8 mouse cellular contexts compared by ENCODE assay signal in genomic region chr16:91043461-91044248, GRCm38 (mm10). TPM values are rescaled to one million over a fixed set of nuclear protein-coding genes. Genes with fewer than 3 reads are reported as not detected.
A peak's percentile ranks its signal among the peaks of the same experiment; 100 is the strongest.
DNase-seq lines count a peak whose midpoint lies in the region; ATAC-seq and TF ChIP-seq lines count a peak whose summit lies in the region.

No protein-coding gene starts in this region.

- no peak for TF ChIP-seq EP300 in heart, adult 2 months (IDR thresholded peaks at IDR 0.05; ENCODE audit: insufficient read depth, low read depth, low read length)

- peaks cover 32% of the 10 kb centered on the region for H3K36me3 ChIP-seq in embryonic facial prominence, embryonic 10.5 days (replicated peaks)
- peaks cover 4% of the 10 kb centered on the region; the same call in 1 of the 2 replicates for H3K36me3 ChIP-seq in heart, adult 2 months (ENCODE audit: control insufficient read depth, insufficient read depth, low read length)
- peaks cover 23% of the 10 kb centered on the region for H3K36me3 ChIP-seq in kidney, embryonic 14.5 days (ENCODE audit: control insufficient read depth, insufficient read depth, low read length)
- H3K36me3 ChIP-seq in liver, embryonic 11.5 days (ENCODE audit: control insufficient read depth, insufficient read depth, low read length) = peaks cover 9% of the 10 kb centered on the region; the same call in 1 of the 2 replicates
- H3K36me3 ChIP-seq in myocyte (ENCODE audit: control insufficient read depth, insufficient read depth) = peaks cover 6% of the 10 kb centered on the region

- H3K4me3 ChIP-seq in embryonic facial prominence, embryonic 10.5 days = peak overlapping the region; percentile 86
- peak overlapping the region; percentile 94 for H3K4me3 ChIP-seq in heart, adult 2 months
- H3K4me3 ChIP-seq in kidney, embryonic 14.5 days (ENCODE audit: low read length) = peak overlapping the region; percentile 96
- H3K4me3 ChIP-seq in liver, embryonic 11.5 days (ENCODE audit: low read depth, low read length) = peak overlapping the region; percentile 98
- peak overlapping the region; percentile 93 for H3K4me3 ChIP-seq in myocyte

- H3K4me2 ChIP-seq in kidney, embryonic 14.5 days (replicated peaks; ENCODE audit: low read depth, low read length) = peak overlapping the region; percentile 64
- H3K4me2 ChIP-seq in liver, embryonic 11.5 days = peak overlapping the region; percentile 85
- peak overlapping the region; percentile 67 for H3K4me2 ChIP-seq in myocyte (ENCODE audit: low read depth)

- peak overlapping the region; percentile 94 for H3K9ac ChIP-seq in heart, adult 2 months (ENCODE audit: low read depth, low read length)
- H3K9ac ChIP-seq in kidney, embryonic 14.5 days (ENCODE audit: low read depth, low read length) = peak overlapping the region; percentile 97
- H3K9ac ChIP-seq in liver, embryonic 11.5 days (ENCODE audit: low read depth, low read length) = peak overlapping the region; percentile 96

- TF ChIP-seq CTCF in heart, adult 2 months (IDR thresholded peaks at IDR 0.05) = no peak

- peaks cover 18% of the 10 kb centered on the region for H3K4me1 ChIP-seq in embryonic facial prominence, embryonic 10.5 days
- H3K4me1 ChIP-seq in heart, adult 2 months (ENCODE audit: control insufficient read depth, insufficient read depth, low read length) = peaks cover 3% of the 10 kb centered on the region
- H3K4me1 ChIP-seq in kidney, embryonic 14.5 days (ENCODE audit: control insufficient read depth, insufficient read depth, low read length) = peaks cover 9% of the 10 kb centered on the region
- H3K4me1 ChIP-seq in liver, embryonic 11.5 days (replicated peaks; ENCODE audit: control insufficient read depth, insufficient read depth, low read length) = peaks cover 10% of the 10 kb centered on the region; the same call in 1 of the 2 replicates

- DNase-seq in 3T3-L1 (ENCODE audit: low read depth, low spot score) = peak; percentile 78
- peak; percentile 70 for DNase-seq in adrenal gland, postnatal 10 days
- peak; percentile 80 for DNase-seq in embryonic facial prominence, embryonic 10.5 days (ENCODE audit: low spot score)
- peak; percentile 64 to 70 for DNase-seq in heart, adult 2 months
- DNase-seq in liver, embryonic 11.5 days (ENCODE audit: low spot score) = peak; percentile 74
- DNase-seq in spleen, postnatal 4 days (ENCODE audit: low spot score in 2 of 2) = peak; percentile 54 to 86

- TF ChIP-seq POLR2A in heart, adult 2 months (IDR thresholded peaks at IDR 0.05; ENCODE audit: insufficient read depth, low read depth, low read length) = no peak
- TF ChIP-seq POLR2A in myocyte (IDR thresholded peaks at IDR 0.05; ENCODE audit: insufficient read length, low read depth) = no peak

- peaks cover 5% of the 10 kb centered on the region for H3K79me2 ChIP-seq in heart, adult 2 months (replicated peaks; ENCODE audit: control insufficient read depth, insufficient read depth, low read length)
- peaks cover 53% of the 10 kb centered on the region for H3K79me2 ChIP-seq in myocyte (ENCODE audit: control insufficient read depth, insufficient read depth)

- peak overlapping the region; percentile 97 for H3ac ChIP-seq in myocyte (ENCODE audit: control insufficient read depth, insufficient read length)

- 0 out of 2 replicates have a peak, but pooled peaks cover 3% of the 10 kb centered on the region for H3K27me3 ChIP-seq in embryonic facial prominence, embryonic 10.5 days (replicated peaks; ENCODE audit: low read depth, poor library complexity, severe bottlenecking)
- no peaks in the 10 kb centered on the region for H3K27me3 ChIP-seq in heart, adult 2 months (ENCODE audit: control insufficient read depth, insufficient read depth, low read length)
- H3K27me3 ChIP-seq in kidney, embryonic 14.5 days (ENCODE audit: control insufficient read depth, insufficient read depth, low read length) = no peaks in the 10 kb centered on the region
- H3K27me3 ChIP-seq in liver, embryonic 11.5 days (replicated peaks; ENCODE audit: control insufficient read depth, insufficient read depth, low read length) = no peaks in the 10 kb centered on the region; the same call in 1 of the 2 replicates
- H3K27me3 ChIP-seq in myocyte (ENCODE audit: control insufficient read depth, insufficient read depth, insufficient read length) = peaks cover 7% of the 10 kb centered on the region

- ATAC-seq in kidney, embryonic 14.5 days (ENCODE audit: low FRiP score, low TSS enrichment) = peak; percentile 82
- peak; percentile 55 for ATAC-seq in liver, embryonic 11.5 days (replicated peaks; ENCODE audit: low FRiP score)

- H3K27ac ChIP-seq in embryonic facial prominence, embryonic 10.5 days (replicated peaks) = peak overlapping the region; percentile 96
- H3K27ac ChIP-seq in heart, adult 2 months = peak overlapping the region; percentile 92
- H3K27ac ChIP-seq in kidney, embryonic 14.5 days (ENCODE audit: low read depth, low read length) = peak overlapping the region; percentile 96
- peak overlapping the region; percentile 84 for H3K27ac ChIP-seq in liver, embryonic 11.5 days (ENCODE audit: low read depth, low read length)

- WGBS in embryonic facial prominence, embryonic 10.5 days = under 1% methylated on average over 63 of the region's 63 CpGs
- under 1% methylated on average over 62 of the region's 63 CpGs for WGBS in heart, adult 2 months
- WGBS in kidney, embryonic 14.5 days = under 1% methylated on average over 50 of the region's 63 CpGs
- under 1% methylated on average over 63 of the region's 63 CpGs for WGBS in liver, embryonic 11.5 days

- no peaks in the 10 kb centered on the region for H3K9me3 ChIP-seq in embryonic facial prominence, embryonic 10.5 days
- H3K9me3 ChIP-seq in kidney, embryonic 14.5 days (ENCODE audit: control insufficient read depth, low read length) = no peaks in the 10 kb centered on the region
- H3K9me3 ChIP-seq in liver, embryonic 11.5 days (ENCODE audit: control insufficient read depth, low read length) = no peaks in the 10 kb centered on the region

- intact Hi-C loops in heart, adult 2 months (cut with DNase I) = loop anchor here (1.0 kb wide), 1 partner anchor 32 kb away; the partner anchor contains the start of gene Synj1

TF ChIP-seq in myocyte, 11 proteins besides CTCF, POLR2A, EP300 and RAD21:
- TF ChIP-seq SRF (IDR thresholded peaks at IDR 0.05; ENCODE audit: control insufficient read depth, insufficient read length, low read depth) = no peak
- no peak for TF ChIP-seq MYOD1 (IDR thresholded peaks at IDR 0.05; ENCODE audit: control insufficient read depth in 1 of 3, insufficient read length in 2 of 3, low read depth in 2 of 3)
- TF ChIP-seq CEBPB (IDR thresholded peaks at IDR 0.05; ENCODE audit: insufficient read depth, poor library complexity, severe bottlenecking) = no peak
- no peak for TF ChIP-seq MYOG (IDR thresholded peaks at IDR 0.05; ENCODE audit: control insufficient read depth in 1 of 3, insufficient read depth in 1 of 3, insufficient read length in 2 of 3, low read depth in 2 of 3)
- TF ChIP-seq TCF12 (IDR thresholded peaks at IDR 0.05; ENCODE audit: insufficient read depth, poor library complexity, severe bottlenecking) = no peak
- no peak for TF ChIP-seq POLR2AphosphoS2 (IDR thresholded peaks at IDR 0.05; ENCODE audit: insufficient read length, low read depth)
- no peak for TF ChIP-seq USF1 (IDR thresholded peaks at IDR 0.05; ENCODE audit: low read depth)
- TF ChIP-seq TCF3 (IDR thresholded peaks at IDR 0.05; ENCODE audit: insufficient read length, low read depth) = no peak
- no peak for TF ChIP-seq REST (IDR thresholded peaks at IDR 0.05; ENCODE audit: insufficient read depth, insufficient read length)

RNA-seq across cellular contexts. Expression of gene Paxbp1, which starts 0.7 kb away (rescaled TPM):
- total RNA-seq in adrenal gland, postnatal 10 days (2021) = 10 to 100 TPM; 35.3 to 55.6 TPM
- 66.9 and 79.2 TPM in 2 replicates for polyA plus RNA-seq in embryonic facial prominence, embryonic 10.5 days (2016; fragmentation: Nextera tagmentation; extraction: Ambion mirVana)
- 10 to 100 TPM; 11.6 to 12.0 TPM for total RNA-seq in heart, adult 2 months (2021)
- 10.2 and 27.2 TPM in 2 replicates for polyA plus RNA-seq in heart, adult 2 months (2012; rRNA removed)
- 46.9 and 75.6 TPM in 2 replicates for polyA plus RNA-seq in kidney, embryonic 14.5 days (2014; fragmentation: Nextera tagmentation; extraction: Ambion mirVana)
- 54.1 and 61.1 TPM in 2 replicates for polyA plus RNA-seq in liver, embryonic 11.5 days (2014; fragmentation: Nextera tagmentation; extraction: Ambion mirVana)
- polyA plus RNA-seq in myocyte (2012; fragmentation: generic; extraction: Trizol) = 8.8 TPM

RNA-seq across cellular contexts. Expression of gene Synj1, which starts 32.5 kb away (rescaled TPM):
- total RNA-seq in adrenal gland, postnatal 10 days (2021) = 10 to 100 TPM; 30.1 to 30.2 TPM
- 11.6 and 11.8 TPM in 2 replicates for polyA plus RNA-seq in embryonic facial prominence, embryonic 10.5 days (2016; fragmentation: Nextera tagmentation; extraction: Ambion mirVana)
- 10 to 100 TPM; 28.7 to 28.9 TPM for total RNA-seq in heart, adult 2 months (2021)
- polyA plus RNA-seq in heart, adult 2 months (2012; rRNA removed) = 21.2 and 23.4 TPM in 2 replicates
- 10.8 and 15.5 TPM in 2 replicates for polyA plus RNA-seq in kidney, embryonic 14.5 days (2014; fragmentation: Nextera tagmentation; extraction: Ambion mirVana)
- 20.5 and 22.7 TPM in 2 replicates for polyA plus RNA-seq in liver, embryonic 11.5 days (2014; fragmentation: Nextera tagmentation; extraction: Ambion mirVana)
- 10.0 TPM for polyA plus RNA-seq in myocyte (2012; fragmentation: generic; extraction: Trizol)

RNA-seq across cellular contexts. Expression of gene 4932438H23Rik, which starts 51.3 kb away (rescaled TPM):
- total RNA-seq in adrenal gland, postnatal 10 days (2021) = under 1 TPM; 0.12 to 0.15 TPM
- 0.15 TPM in 1 of 2 replicates, not detected in the other for polyA plus RNA-seq in embryonic facial prominence, embryonic 10.5 days (2016; fragmentation: Nextera tagmentation; extraction: Ambion mirVana)
- under 1 TPM in 1 of 2 experiments, not detected in 1; 0.14 TPM for total RNA-seq in heart, adult 2 months (2021)
- polyA plus RNA-seq in heart, adult 2 months (2012; rRNA removed) = 0.06 and 0.12 TPM in 2 replicates
- 0.50 TPM in 1 of 2 replicates, not detected in the other for polyA plus RNA-seq in kidney, embryonic 14.5 days (2014; fragmentation: Nextera tagmentation; extraction: Ambion mirVana)
- polyA plus RNA-seq in liver, embryonic 11.5 days (2014; fragmentation: Nextera tagmentation; extraction: Ambion mirVana) = not detected in 2 replicates
- 0.01 TPM for polyA plus RNA-seq in myocyte (2012; fragmentation: generic; extraction: Trizol)

Comparison
In these comparisons a context has a peak if more than half of its experiments do, and no peak if none do; other contexts are left out.
1. Peak in every context shown above with its lines: DNase-seq, ATAC-seq, H3K4me3 ChIP-seq and H3K27ac ChIP-seq.